Mouse (Mus musculus) stomach, postnatal 0 days (tissue): ENCODE results near the gene Cphx1. TPM values are rescaled to one million over a fixed set of nuclear protein-coding genes. Genes with fewer than 3 reads are reported as not detected.
"Not testable (repeated sequence)": the region's sequence is repeated elsewhere in the genome, so short reads cannot be mapped to it uniquely, and the experiment has no call there.

Experiments used
- ATAC-seq: fragments of 200-750 bp; cut with Nextera tagmentation; 2 replicates; pipeline ENCODE4 v1.8.0; 2017; ENCODE audit not compliant: low FRiP score, low TSS enrichment
- DNase-seq: peaks from one replicate; pipeline ENCODE4 v3.0.0-alpha.2; 2016; ENCODE audit warnings: low spot score
- H3K27ac ChIP-seq: fragments of 300-500 bp; sonication (generic); replicated peaks from 2 replicates; pipeline ENCODE4 v1.5.1; 2014; ENCODE audit warnings: mild to moderate bottlenecking, control low read depth
- H3K27me3 ChIP-seq: fragments of 300-500 bp; sonication (generic); 2 replicates; pipeline ENCODE4 v1.6.1; 2014; ENCODE audit warnings: low read length; ENCODE audit not compliant: control insufficient read depth, insufficient read depth
- H3K36me3 ChIP-seq: fragments of 300-500 bp; sonication (generic); 2 replicates; pipeline ENCODE4 v1.6.1; 2014; ENCODE audit warnings: low read length, mixed read lengths; ENCODE audit not compliant: control insufficient read depth, insufficient read depth
- H3K4me1 ChIP-seq: fragments of 300-500 bp; sonication (generic); replicated peaks from 2 replicates; pipeline ENCODE4 v1.6.1; 2014; ENCODE audit warnings: antibody characterized with exemption; ENCODE audit not compliant: control insufficient read depth, insufficient read depth
- H3K4me2 ChIP-seq: fragments of 300-500 bp; sonication (generic); replicated peaks from 2 replicates; pipeline ENCODE4 v1.6.1; 2014; ENCODE audit warnings: low read depth, mild to moderate bottlenecking, control low read depth, moderate library complexity
- H3K4me3 ChIP-seq: fragments of 300-500 bp; sonication (generic); 2 replicates; pipeline ENCODE4 v1.5.1; 2014; ENCODE audit warnings: low read depth, low read length, control low read depth
- H3K9ac ChIP-seq: fragments of 300-500 bp; sonication (generic); 2 replicates; pipeline ENCODE4 v1.6.1; 2014; ENCODE audit warnings: mild to moderate bottlenecking, low read length, control low read depth, mixed read lengths
- H3K9me3 ChIP-seq: fragments of 300-500 bp; sonication (generic); 2 replicates; pipeline ENCODE4 v1.6.1; 2016; ENCODE audit warnings: low read length; ENCODE audit not compliant: control insufficient read depth
- WGBS: fragments of 180-500 bp; shearing (Covaris S2); extraction: QIAGEN DNeasy Blood & Tissue Kit; methylation state at CpG from one replicate; pipeline ENCODE4 v1.1.7; 2014; 5-methylcytosine and 5-hydroxymethylcytosine counted together
- polyA plus RNA-seq: library from polyadenylated mRNA; unstranded; fragments of >200 nt; fragmentation: Nextera tagmentation; extraction: Ambion mirVana; gene quantifications from 2 replicates; pipeline ENCODE4 v1.2.1, GENCODE M21; 2015

The Cphx1 gene
- polyA plus RNA-seq, 1 experiment from 2014 or later = 0.05 TPM

DNA sequence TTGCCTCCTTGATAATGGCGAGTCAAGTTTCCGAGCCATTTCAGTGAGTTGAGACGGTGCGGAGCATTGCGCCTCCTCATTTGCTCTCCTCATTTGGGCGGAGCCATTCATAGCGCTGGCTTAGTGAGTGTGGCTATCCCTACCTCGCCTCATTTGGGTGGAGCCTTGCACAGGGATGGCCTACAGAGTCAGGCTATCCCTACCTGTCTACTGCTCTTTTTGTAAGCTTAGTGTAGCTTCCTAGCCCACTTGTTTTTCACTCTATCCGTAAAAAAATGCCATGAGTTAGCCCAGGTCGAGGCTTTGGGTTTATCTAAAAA is 10.6 kb upstream of the Cphx1 start, which contains the start of gene Tmem254a:
TSS of gene Tmem254a (minus strand) at position 111 of the 320 bp plus-strand sequence.
- H3K4me3 ChIP-seq, H3K4me1 ChIP-seq, H3K27me3 ChIP-seq, H3K9ac ChIP-seq, DNase-seq, H3K36me3 ChIP-seq, H3K4me2 ChIP-seq, H3K27ac ChIP-seq, H3K9me3 ChIP-seq: not testable (repeated sequence)
- peak; percentile 89 for ATAC-seq
- WGBS = no CpG with 5 or more reads among the region's 10 CpGs

DNA sequence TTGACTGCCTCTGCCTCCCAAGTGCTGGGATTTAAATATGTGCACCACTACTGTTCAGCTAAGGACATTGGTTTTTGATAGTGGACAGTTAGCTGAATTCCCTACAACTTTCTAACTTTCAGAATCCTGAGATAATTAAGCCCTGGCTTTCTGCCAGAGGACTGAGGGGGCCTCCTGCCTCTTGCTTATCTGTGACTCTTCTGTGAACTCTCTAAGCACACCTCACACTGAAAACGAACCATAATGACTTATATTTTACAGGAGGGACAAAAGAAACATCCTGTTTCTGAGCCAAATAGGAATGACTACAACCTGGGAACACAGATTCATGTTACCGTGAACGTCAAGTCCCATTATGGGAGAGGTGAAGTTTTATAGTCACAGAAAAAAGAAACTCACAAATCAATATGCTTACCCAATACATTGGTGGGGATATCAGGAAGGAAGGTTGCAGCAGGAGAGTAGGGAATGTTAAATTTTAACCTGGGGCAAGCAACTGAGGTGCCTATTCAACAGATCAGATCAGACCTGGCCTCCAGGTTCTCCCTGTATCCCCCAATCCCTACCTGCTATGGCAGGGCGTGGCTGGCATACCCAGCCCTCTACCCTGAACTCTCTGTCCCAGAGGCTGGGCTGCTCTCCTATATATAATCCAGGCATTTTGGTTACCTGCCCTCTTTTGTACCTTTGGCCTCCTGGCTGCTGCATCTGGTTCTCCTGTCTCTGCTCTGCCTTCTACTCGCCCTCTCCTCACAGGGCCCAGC is 1.1 kb upstream of the Cphx1 start:
- H3K36me3 ChIP-seq, H3K4me2 ChIP-seq, H3K4me3 ChIP-seq, DNase-seq, H3K27ac ChIP-seq, H3K27me3 ChIP-seq, H3K4me1 ChIP-seq, ATAC-seq, H3K9ac ChIP-seq, H3K9me3 ChIP-seq: not testable (repeated sequence)
- WGBS = no CpG with 5 or more reads among the region's 5 CpGs

GRCm38 (mm10) chr14:25957861-25958260 is 19.8 kb downstream of the Cphx1 start:
- H3K4me1 ChIP-seq, H3K9ac ChIP-seq, H3K4me3 ChIP-seq, H3K27me3 ChIP-seq, H3K9me3 ChIP-seq, H3K4me2 ChIP-seq, H3K27ac ChIP-seq, DNase-seq, ATAC-seq, H3K36me3 ChIP-seq: not testable (repeated sequence)
- no CpG with 5 or more reads among the region's 3 CpGs for WGBS

GRCm38 (mm10) chr14:25978371-25979241 is 40.5 kb downstream of the Cphx1 start, which contains the start of gene Duxbl1:
TSS of gene Duxbl1 (plus strand) at chr14:25978577.
- not testable (repeated sequence) for H3K9ac ChIP-seq, H3K27me3 ChIP-seq, DNase-seq, H3K9me3 ChIP-seq, H3K36me3 ChIP-seq, H3K4me3 ChIP-seq, H3K4me1 ChIP-seq
- Histone ChIP-seq H3K4me2 (0 out of 2 replicates have a peak within 1 kb of the TSS, but pooled peaks have one; percentile 23), H3K27ac (0 out of 2 replicates have a peak within 1 kb of the TSS, but pooled peaks have one; percentile 45)
- peak; percentile 79 for ATAC-seq
- WGBS = no CpG with 5 or more reads among the region's 25 CpGs

DNA sequence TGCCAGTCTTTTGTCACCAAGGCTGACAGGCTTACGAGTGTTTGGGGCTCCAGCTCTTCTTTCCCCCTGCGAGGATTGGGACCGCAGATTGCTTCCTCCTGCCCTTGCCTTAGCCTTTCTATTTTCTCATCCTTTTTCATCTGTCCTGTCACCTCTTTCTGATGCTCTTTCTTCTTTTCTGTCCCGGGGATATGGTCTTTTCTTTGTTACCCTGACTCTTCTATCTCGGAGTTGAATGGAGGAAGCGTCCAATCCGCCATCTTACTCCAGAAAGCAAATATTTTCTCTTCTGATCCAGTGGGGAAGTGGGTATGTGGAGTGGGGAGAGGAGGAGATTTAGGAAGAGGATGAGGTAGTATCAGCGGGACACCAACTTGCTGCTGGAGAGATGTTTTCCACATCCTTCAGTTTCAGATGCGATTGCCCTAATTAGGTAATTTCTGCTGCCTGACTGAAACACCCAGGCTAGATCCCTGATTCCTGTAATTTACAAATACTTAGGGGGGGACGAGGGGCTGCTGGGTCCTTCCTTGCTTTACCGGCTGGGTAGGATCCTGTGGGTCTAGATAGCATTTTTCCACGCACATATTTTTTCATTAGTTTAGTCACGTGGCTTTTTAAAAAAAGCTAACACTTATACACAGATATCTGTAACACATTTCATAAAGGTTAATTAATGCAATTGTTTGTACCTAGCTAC is 41.3 kb downstream of the Cphx1 start:
- H3K9me3 ChIP-seq, ATAC-seq: not testable (repeated sequence)

GRCm38 (mm10) chr14:25981880-25982279 is 43.8 kb downstream of the Cphx1 start:
- H3K9ac ChIP-seq, H3K9me3 ChIP-seq, H3K27ac ChIP-seq, H3K27me3 ChIP-seq, H3K4me2 ChIP-seq, H3K4me1 ChIP-seq, H3K4me3 ChIP-seq, H3K36me3 ChIP-seq: not testable (repeated sequence)
- peak; percentile 83 for ATAC-seq
- peak; percentile 57 for DNase-seq
- 20% methylated on average over 4 of the region's 9 CpGs for WGBS

More for the DNA sequence above, 41.3 kb downstream of the Cphx1 start:
- not testable (repeated sequence) for H3K4me3 ChIP-seq, H3K27me3 ChIP-seq, H3K4me1 ChIP-seq, H3K36me3 ChIP-seq, H3K9ac ChIP-seq
- 0 out of 2 replicates have a peak overlapping the region, but pooled peaks have one; percentile 23 for H3K4me2 ChIP-seq
- 9% methylated on average over 6 of the region's 13 CpGs for WGBS
- 0 out of 2 replicates have a peak overlapping the region, but pooled peaks have one; percentile 45 for H3K27ac ChIP-seq
- peak; percentile 12 for DNase-seq

Other genes with a start within 250 kb of the Cphx1 start
- gene Ppif, start 244.2 kb upstream of the Cphx1 start, polyA plus RNA-seq = 66.1 and 74.6 TPM in 2 replicates
- 11.3 and 11.9 TPM in 2 replicates for gene Zcchc24, start 169.3 kb upstream of the Cphx1 start, polyA plus RNA-seq
- 60.6 and 67.3 TPM in 2 replicates for gene Anxa11, start 96.1 kb upstream of the Cphx1 start, polyA plus RNA-seq
- 1.9 and 2.8 TPM in 2 replicates for gene Plac9a, start 35.2 kb upstream of the Cphx1 start, polyA plus RNA-seq
- gene Tmem254a, start 10.6 kb upstream of the Cphx1 start, polyA plus RNA-seq = 4.2 TPM in 2 replicates
- 0.51 and 1.1 TPM in 2 replicates for gene Duxbl1, start 40.3 kb downstream of the Cphx1 start, polyA plus RNA-seq
- gene Gm9780, start 104.4 kb downstream of the Cphx1 start, polyA plus RNA-seq = 77.5 and 113 TPM in 2 replicates
- gene Tmem254c, start 129.1 kb downstream of the Cphx1 start, polyA plus RNA-seq = 94.4 and 103 TPM in 2 replicates
- gene Cphx2, start 143.2 kb downstream of the Cphx1 start, polyA plus RNA-seq = not detected in 2 replicates
- gene Cphx3, start 144.0 kb downstream of the Cphx1 start, polyA plus RNA-seq = not detected in 2 replicates
- gene Duxbl2, start 180.0 kb downstream of the Cphx1 start, polyA plus RNA-seq = 0.67 TPM in 1 of 2 replicates, not detected in the other
- 97.2 and 127 TPM in 2 replicates for gene Plac9b, start 244.2 kb downstream of the Cphx1 start, polyA plus RNA-seq